Mouse (Mus musculus) E14TG2a.4 (cell line): ENCODE data around the gene Nat8f7.
"Not testable (repeated sequence)": the region's sequence is repeated elsewhere in the genome, so short reads cannot be mapped to it uniquely, and the experiment has no call there.

ENCODE experiments used
- H3K27me3 ChIP-seq: 2 replicates; pipeline ENCODE4 v1.6.1; 2014; ENCODE audit warnings: low read length, control low read depth; ENCODE audit not compliant: insufficient read depth
- H3K36me3 ChIP-seq: 2 replicates; pipeline ENCODE4 v1.6.1; 2014; ENCODE audit warnings: low read length, control low read depth; ENCODE audit not compliant: insufficient read depth
- H3K4me1 ChIP-seq: replicated peaks from 2 replicates; pipeline ENCODE4 v1.6.1; 2014; ENCODE audit warnings: low read depth, low read length, control low read depth
- H3K4me3 ChIP-seq: replicated peaks from 2 replicates; pipeline ENCODE4 v1.5.1; 2014; ENCODE audit warnings: mild to moderate bottlenecking, low read length
- H3K9me3 ChIP-seq: 2 replicates; pipeline ENCODE4 v1.6.1; 2014; ENCODE audit warnings: low read length, control low read depth

The Nat8f7 gene

GRCm38 (mm10) chr6:85713105-85713504 is at the start of gene Nat8f7:
TSS of gene Nat8f7 (minus strand) at chr6:85713205.
- H3K36me3 ChIP-seq, H3K4me1 ChIP-seq, H3K9me3 ChIP-seq, H3K4me3 ChIP-seq, H3K27me3 ChIP-seq: not testable (repeated sequence)

GRCm38 (mm10) chr6:85762678-85763077 is 49.7 kb upstream of the Nat8f7 start:
- H3K9me3 ChIP-seq, H3K4me1 ChIP-seq, H3K36me3 ChIP-seq, H3K27me3 ChIP-seq, H3K4me3 ChIP-seq: not testable (repeated sequence)

- not testable (repeated sequence) for H3K4me3 ChIP-seq, H3K4me1 ChIP-seq, H3K36me3 ChIP-seq, H3K9me3 ChIP-seq, H3K27me3 ChIP-seq
These were observed 42.8 kb upstream of the Nat8f7 start for GRCm38 (mm10) chr6:85755705-85756249.

GRCm38 (mm10) chr6:85709607-85710006 is 3.4 kb downstream of the Nat8f7 start:
- H3K4me1 ChIP-seq, H3K9me3 ChIP-seq, H3K4me3 ChIP-seq, H3K27me3 ChIP-seq, H3K36me3 ChIP-seq: not testable (repeated sequence)

GRCm38 (mm10) chr6:85709206-85709605 is 3.8 kb downstream of the Nat8f7 start:
- not testable (repeated sequence) for H3K36me3 ChIP-seq, H3K9me3 ChIP-seq, H3K4me3 ChIP-seq, H3K27me3 ChIP-seq, H3K4me1 ChIP-seq

GRCm38 (mm10) chr6:85701943-85702342 is 11.1 kb downstream of the Nat8f7 start:
- H3K9me3 ChIP-seq, H3K36me3 ChIP-seq, H3K27me3 ChIP-seq, H3K4me3 ChIP-seq, H3K4me1 ChIP-seq: not testable (repeated sequence)
